Mouse (Mus musculus) thymus, adult 2 months (tissue): ENCODE results near the gene Atg13. TPM values are rescaled to one million over a fixed set of nuclear protein-coding genes. Genes with fewer than 3 reads are reported as not detected.

Experiments used
- DNase-seq: peaks from one replicate; pipeline ENCODE4 v3.0.0; 2021
- H3K27ac ChIP-seq: fragments of 200-500 bp; 2 replicates; pipeline ENCODE4 v1.5.1; 2012; ENCODE audit warnings: low read length, control low read depth; ENCODE audit not compliant: control insufficient read depth, insufficient read depth
- H3K27me3 ChIP-seq: fragments of 200-500 bp; 2 replicates; pipeline ENCODE4 v1.6.1; 2012; ENCODE audit warnings: mild to moderate bottlenecking, low read length, moderate library complexity, mixed read lengths; ENCODE audit not compliant: control insufficient read depth, insufficient read depth
- H3K36me3 ChIP-seq: fragments of 200-500 bp; 2 replicates; pipeline ENCODE4 v1.6.1; 2012; ENCODE audit warnings: mild to moderate bottlenecking, low read length, moderate library complexity; ENCODE audit not compliant: control insufficient read depth, insufficient read depth
- H3K4me1 ChIP-seq: fragments of 200-500 bp; replicated peaks from 2 replicates; pipeline ENCODE4 v1.6.1; 2012; ENCODE audit warnings: low read length; ENCODE audit not compliant: control insufficient read depth, insufficient read depth
- H3K4me3 ChIP-seq: fragments of 200-500 bp; 2 replicates; pipeline ENCODE4 v1.5.1; 2012; ENCODE audit warnings: mild to moderate bottlenecking, low read length, control low read depth, moderate library complexity; ENCODE audit not compliant: control insufficient read depth, insufficient read depth
- CTCF ChIP-seq: fragments of 200-500 bp; IDR thresholded peaks from 2 replicates; pipeline ENCODE4 v1.5.1; 2012; ENCODE audit warnings: mild to moderate bottlenecking, control low read depth, low read length, moderate library complexity, borderline replicate concordance; ENCODE audit not compliant: control insufficient read depth, poor library complexity, insufficient read depth; ENCODE audit errors: extremely low read depth
- POLR2A ChIP-seq: fragments of 200-500 bp; IDR thresholded peaks from 2 replicates; pipeline ENCODE4 v1.6.1; 2012; ENCODE audit warnings: mild to moderate bottlenecking, low read length, control low read depth, moderate library complexity; ENCODE audit not compliant: control insufficient read depth, poor library complexity, insufficient read depth; ENCODE audit errors: extremely low read depth
- WGBS: fragments of 180-500 bp; shearing (Covaris S2); methylation state at CpG from one replicate; pipeline ENCODE4 v1.1.7; 2018; 5-methylcytosine and 5-hydroxymethylcytosine counted together
- polyA plus RNA-seq: library from polyadenylated mRNA; depleted of rRNA; stranded (reverse); fragments of >200 nt; gene quantifications from 2 replicates; pipeline ENCODE4 v1.2.3, GENCODE M21; 2012

Gene Atg13
- polyA plus RNA-seq, 1 experiment: 50.4 TPM

DNA sequence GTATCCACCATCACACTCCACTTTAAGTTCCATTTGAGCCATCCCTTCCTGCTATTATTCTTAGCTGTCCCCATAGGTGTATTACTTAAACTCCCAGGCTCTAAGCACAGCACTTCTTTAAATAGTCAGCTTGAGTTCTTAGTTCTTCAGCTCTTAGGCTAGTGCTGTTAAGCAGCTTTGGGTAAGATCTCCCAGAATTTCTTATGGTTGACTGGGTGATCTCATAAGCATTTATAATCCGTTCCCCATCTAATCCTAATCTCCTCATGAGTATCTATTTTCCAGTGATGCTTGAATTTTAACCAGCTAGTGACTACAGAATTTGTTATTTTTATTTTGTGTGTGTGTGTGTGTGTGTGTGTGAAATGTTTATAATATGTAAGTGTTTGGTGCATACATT, 4.5 kb upstream of the Atg13 start:
- WGBS: 100% methylated on average over 1 of the region's 1 CpGs
- Histone ChIP-seq H3K27ac (no peak overlapping the region), H3K36me3 (no peaks in the 10 kb centered on the region), H3K4me3 (no peak overlapping the region), H3K4me1 (no peaks in the 10 kb centered on the region), H3K27me3 (no peaks in the 10 kb centered on the region)
- TF ChIP-seq CTCF: no peak
- no peak for TF ChIP-seq POLR2A
- DNase-seq: no peak

DNA sequence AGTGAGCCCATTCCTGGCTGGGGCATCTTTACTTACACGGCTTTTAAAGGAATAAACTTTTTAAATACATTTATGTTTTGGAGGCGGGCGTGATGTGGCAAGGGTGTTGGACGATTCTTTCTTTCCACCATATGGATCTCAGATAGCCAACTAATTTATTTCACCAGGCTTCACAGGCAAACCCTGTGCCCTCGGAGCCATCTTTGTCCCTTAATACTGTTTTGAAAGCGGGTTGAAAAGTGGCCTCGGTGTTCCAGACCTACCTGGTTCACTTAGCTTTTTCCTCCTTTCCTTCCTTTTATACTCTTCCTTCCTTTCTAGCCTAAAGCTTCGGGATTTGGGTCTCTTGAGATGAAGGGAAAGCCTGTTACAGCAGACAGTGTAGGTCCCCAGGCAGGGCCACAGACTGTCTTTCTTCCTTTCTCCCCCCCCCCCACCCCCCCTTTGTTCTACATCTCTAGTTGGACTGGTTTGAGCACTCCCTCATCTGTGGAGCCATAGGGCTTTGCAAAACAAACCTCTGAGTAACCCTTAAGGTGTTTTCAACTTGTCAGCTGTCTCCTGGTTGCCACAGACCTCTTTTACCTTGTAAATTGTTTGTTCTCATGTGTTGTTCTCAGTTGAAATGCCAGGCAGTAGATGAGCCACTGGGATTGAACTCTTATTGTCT, 1.0 kb upstream of the Atg13 start:
- DNase-seq: peak; percentile 4
- peak overlapping the region; percentile 22 for H3K27ac ChIP-seq
- WGBS: under 1% methylated on average over 8 of the region's 8 CpGs
- TF ChIP-seq CTCF (no peak), POLR2A (no peak)
- peaks cover 3% of the 10 kb centered on the region for H3K4me1 ChIP-seq
- H3K4me3 ChIP-seq: peak overlapping the region; percentile 49
- H3K36me3 ChIP-seq: no peaks in the 10 kb centered on the region
- H3K27me3 ChIP-seq: no peaks in the 10 kb centered on the region

GRCm38 (mm10) chr2:91708361-91708760, 2.0 kb downstream of the Atg13 start:
- DNase-seq: no peak
- TF ChIP-seq POLR2A (no peak), CTCF (no peak)
- no peaks in the 10 kb centered on the region for H3K36me3 ChIP-seq
- no peak overlapping the region for H3K27ac ChIP-seq
- H3K4me3 ChIP-seq: no peak overlapping the region
- H3K27me3 ChIP-seq: no peaks in the 10 kb centered on the region
- H3K4me1 ChIP-seq: peaks cover 3% of the 10 kb centered on the region
- WGBS: 97% methylated on average over 6 of the region's 6 CpGs

DNA sequence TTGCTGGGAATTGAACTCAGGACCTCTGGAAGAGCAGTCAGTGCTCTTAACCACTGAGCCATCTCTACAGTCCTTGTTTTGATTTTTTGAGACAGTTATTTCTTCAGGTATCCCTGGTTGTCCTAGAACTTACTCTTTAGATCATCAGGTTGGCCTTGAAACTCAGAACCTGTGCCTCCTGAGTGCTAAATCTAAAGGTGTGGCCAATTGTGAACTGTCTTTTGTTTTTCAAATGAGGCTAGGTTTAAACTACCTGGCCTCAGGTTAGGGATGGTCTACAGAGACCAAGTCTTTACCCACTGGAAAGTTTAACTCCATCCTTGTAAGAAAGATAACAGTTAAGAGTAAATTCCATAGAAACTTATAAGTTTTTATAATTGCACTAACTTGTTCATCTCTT, 3.9 kb downstream of the Atg13 start:
- no peaks in the 10 kb centered on the region for H3K27me3 ChIP-seq
- no peaks in the 10 kb centered on the region for H3K36me3 ChIP-seq
- H3K27ac ChIP-seq: no peak overlapping the region
- H3K4me1 ChIP-seq: peaks cover 3% of the 10 kb centered on the region
- no peak for DNase-seq
- H3K4me3 ChIP-seq: no peak overlapping the region
- TF ChIP-seq CTCF: no peak
- no peak for TF ChIP-seq POLR2A

DNA sequence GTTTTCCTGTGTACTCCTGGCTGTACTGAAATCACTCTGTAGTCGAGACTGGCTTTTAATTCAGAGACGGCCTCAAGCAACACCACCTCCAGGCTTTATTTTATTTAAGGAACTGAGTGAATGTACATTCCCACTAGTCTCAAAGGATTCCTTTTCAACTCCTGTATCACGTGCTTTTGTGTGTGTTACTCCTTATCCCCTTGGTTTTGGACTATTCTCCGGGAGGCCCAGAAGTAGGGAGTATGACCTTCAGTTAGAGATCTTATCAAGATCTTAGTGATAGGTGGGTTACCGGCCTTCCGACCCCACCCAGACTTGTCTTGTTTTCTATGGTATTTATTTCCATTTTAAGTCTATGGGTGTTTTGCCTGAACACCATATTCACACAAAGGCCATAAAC, 4.6 kb downstream of the Atg13 start:
- 93% methylated on average over 6 of the region's 6 CpGs for WGBS
- peaks cover 3% of the 10 kb centered on the region for H3K4me1 ChIP-seq
- H3K27me3 ChIP-seq: no peaks in the 10 kb centered on the region
- no peak for TF ChIP-seq CTCF
- TF ChIP-seq POLR2A: no peak
- no peak overlapping the region for H3K27ac ChIP-seq
- no peak overlapping the region for H3K4me3 ChIP-seq
- H3K36me3 ChIP-seq: no peaks in the 10 kb centered on the region
- no peak for DNase-seq

- H3K4me1 ChIP-seq: no peaks in the 10 kb centered on the region
- no peak for TF ChIP-seq CTCF
- no peak for TF ChIP-seq POLR2A
- 95% methylated on average over 2 of the region's 2 CpGs for WGBS
- H3K27ac ChIP-seq: no peak overlapping the region
- no peaks in the 10 kb centered on the region for H3K27me3 ChIP-seq
- H3K36me3 ChIP-seq: no peaks in the 10 kb centered on the region
- DNase-seq: no peak
- H3K4me3 ChIP-seq: no peak overlapping the region
Observed at GRCm38 (mm10) chr2:91701366-91701765, 9.0 kb downstream of the Atg13 start.

DNA sequence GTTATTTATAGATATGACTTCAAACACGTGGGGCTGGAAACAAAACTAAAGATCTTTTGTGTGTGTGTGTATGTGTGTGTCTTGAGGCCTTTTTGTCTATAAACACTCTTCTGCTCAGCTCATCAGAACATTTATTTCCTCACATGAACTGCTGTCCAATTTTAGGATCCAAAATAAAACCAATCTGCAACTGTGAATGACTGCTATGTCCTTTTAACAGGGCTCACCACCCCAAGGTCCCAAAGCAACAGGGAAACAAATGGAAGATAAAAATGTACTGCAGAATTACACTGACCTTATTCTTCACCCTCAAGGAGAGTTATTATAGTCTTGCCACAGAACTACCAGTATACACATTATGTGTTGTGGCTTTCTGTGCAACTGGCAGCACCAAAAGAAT, 11.2 kb downstream of the Atg13 start:
- no peak overlapping the region for H3K27ac ChIP-seq

More for the DNA sequence above, 11.2 kb downstream of the Atg13 start:
- no peaks in the 10 kb centered on the region for H3K4me1 ChIP-seq
- WGBS: 66% methylated on average over 1 of the region's 1 CpGs
- no peaks in the 10 kb centered on the region for H3K27me3 ChIP-seq
- no peak for DNase-seq
- H3K4me3 ChIP-seq: no peak overlapping the region
- H3K36me3 ChIP-seq: peaks cover 9% of the 10 kb centered on the region; the same call in 1 of the 2 replicates
- no peak for TF ChIP-seq POLR2A
- TF ChIP-seq CTCF: no peak
